Mouse (Mus musculus) stomach, postnatal 0 days (tissue): ENCODE measurements around the gene Snrnp27.

Experiments
- CTCF ChIP-seq: IDR thresholded peaks from 2 replicates; pipeline ENCODE4 v1.5.1; 2016; ENCODE audit warnings: antibody characterized with exemption, low read depth, mild to moderate bottlenecking, moderate library complexity
- EP300 ChIP-seq: optimal IDR thresholded peaks from 2 replicates; pipeline ENCODE3; 2016; ENCODE audit warnings: antibody characterized with exemption

- TF ChIP-seq CTCF: no peak
- TF ChIP-seq EP300: no peak
Observed at GRCm38 (mm10) chr6:86683872-86684654, at the start of gene Snrnp27.
